Mouse (Mus musculus): ENCODE measurements around the gene Dclk3.

DNA sequence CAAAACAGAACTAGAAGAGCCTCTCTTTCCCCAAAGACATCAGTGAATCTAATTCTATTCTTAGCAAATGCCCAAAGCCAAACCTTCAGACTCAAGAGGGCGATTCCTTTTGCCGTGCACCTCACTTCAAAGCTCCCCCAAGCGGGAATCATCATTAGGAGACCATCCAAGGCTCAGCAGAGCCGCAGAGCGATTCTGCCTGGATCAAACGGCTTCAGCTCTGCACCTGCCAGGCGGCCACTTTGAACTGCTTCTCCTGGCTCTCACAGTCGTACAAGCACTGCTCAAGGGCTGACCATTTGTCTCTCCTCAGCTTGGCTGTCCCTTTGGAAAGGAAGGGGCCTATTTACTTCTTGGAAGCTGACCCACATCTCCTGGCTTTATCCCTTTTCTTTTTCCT, 51.7 kb downstream of the Dclk3 start:
- TF ChIP-seq POLR2A (IDR thresholded peaks at IDR 0.05; ENCODE audit: insufficient read depth, low read depth, low read length) (no peak), CTCF (IDR thresholded peaks at IDR 0.05; ENCODE audit: insufficient read depth, low read depth, low read length) (no peak)
